34 mouse cellular contexts compared by ENCODE assay signal in genomic region chr4:82161818-82162217, GRCm38 (mm10).
"Had no signal": no experiment of that assay in that cellular context is flagged by ENCODE, and none has a peak within 500 bp of the region (broad histone marks: within the 10 kb centered on the region; RNA-seq: fewer than 3 reads in every experiment).

No protein-coding gene starts in this region.

- ATAC-seq: hindbrain, embryonic 16.5 days; hindbrain, postnatal 0 days; inflammation-experienced regulatory T-cells, adult 6 months; intestine, embryonic 15.5 days; intestine, embryonic 16.5 days; intestine, postnatal 0 days had no signal

- H3K27ac ChIP-seq: heart, embryonic 13.5 days; heart, embryonic 15.5 days; hindbrain, embryonic 10.5 days; hindbrain, embryonic 12.5 days; hindbrain, embryonic 13.5 days; hindbrain, embryonic 14.5 days; hindbrain, embryonic 15.5 days; hindbrain, postnatal 0 days; intestine, embryonic 15.5 days; kidney, embryonic 15.5 days; kidney, postnatal 0 days; layer of hippocampus, adult 2 months; left cerebral cortex, adult 2 months had no signal

- H3K4me1 ChIP-seq: hindbrain, embryonic 12.5 days; hindbrain, embryonic 13.5 days; hindbrain, embryonic 15.5 days; intestine, embryonic 15.5 days had no signal

- H3K27me3 ChIP-seq: heart, embryonic 12.5 days; heart, embryonic 13.5 days; heart, embryonic 15.5 days; hindbrain, embryonic 12.5 days; hindbrain, embryonic 13.5 days; hindbrain, embryonic 15.5 days; intestine, embryonic 15.5 days had no signal

- H3K9ac ChIP-seq: heart, embryonic 12.5 days; heart, embryonic 13.5 days; heart, embryonic 15.5 days; hindbrain, embryonic 12.5 days; hindbrain, embryonic 13.5 days; hindbrain, embryonic 14.5 days; hindbrain, embryonic 15.5 days; intestine, embryonic 15.5 days; kidney, embryonic 15.5 days had no signal

- H3K4me3 ChIP-seq: heart, embryonic 12.5 days; heart, embryonic 13.5 days; heart, embryonic 15.5 days; hindbrain, embryonic 10.5 days; hindbrain, embryonic 12.5 days; hindbrain, embryonic 13.5 days; hindbrain, embryonic 15.5 days; intestine, embryonic 15.5 days; kidney, embryonic 15.5 days; layer of hippocampus, adult 2 months; left cerebral cortex, adult 2 months had no signal

- H3K36me3 ChIP-seq: heart, embryonic 12.5 days; heart, embryonic 13.5 days; heart, embryonic 15.5 days; hindbrain, embryonic 10.5 days; hindbrain, embryonic 12.5 days; hindbrain, embryonic 13.5 days; hindbrain, embryonic 15.5 days; intestine, embryonic 15.5 days; kidney, embryonic 15.5 days had no signal

- DNase-seq: heart, postnatal 10 days; heart, postnatal 14 days; heart, postnatal 36 days; kidney, adult 11 months; kidney, adult 18-20 months; kidney, adult 2 months; kidney, adult 8-10 months; kidney, adult 9 months; kidney, postnatal 10 days; kidney, postnatal 14 days; kidney, postnatal 25 days; kidney, postnatal 36 days; kidney, postnatal 4 days; layer of hippocampus, adult 9-11 months; layer of hippocampus, postnatal 36 days had no signal

- H3K4me2 ChIP-seq: heart, embryonic 11.5 days; heart, embryonic 12.5 days; heart, embryonic 13.5 days; heart, embryonic 15.5 days; hindbrain, embryonic 12.5 days; hindbrain, embryonic 13.5 days; hindbrain, embryonic 14.5 days; hindbrain, embryonic 15.5 days; intestine, embryonic 15.5 days; kidney, embryonic 15.5 days had no signal

- H3K9me3 ChIP-seq: heart, embryonic 12.5 days; heart, embryonic 13.5 days; heart, embryonic 15.5 days; hindbrain, embryonic 10.5 days; hindbrain, embryonic 12.5 days; hindbrain, embryonic 13.5 days; hindbrain, embryonic 15.5 days; intestine, embryonic 15.5 days; kidney, embryonic 15.5 days had no signal
